Comparison of ENCODE assay signal across 8 mouse cellular contexts in genomic region chr7:74025007-74025406, GRCm38 (mm10). TPM values are rescaled to one million over a fixed set of nuclear protein-coding genes. Genes with fewer than 3 reads are reported as not detected.
DNase-seq lines count a peak whose midpoint lies in the region; ATAC-seq and TF ChIP-seq lines count a peak whose summit lies in the region.
"Had no signal": no experiment of that assay in that cellular context is flagged by ENCODE, and none has a peak within 500 bp of the region (broad histone marks: within the 10 kb centered on the region; RNA-seq: fewer than 3 reads in every experiment).

No protein-coding gene starts in this region.

- peak; percentile 43 to 46 for DNase-seq in B cell, adult 2 months
- peak; percentile 72 for DNase-seq in ES-CJ7 (ENCODE audit: low read depth, low spot score)
- DNase-seq in c-Kit-positive CD71-positive TER-119-positive erythroid progenitor cells, embryonic 14.5 days (ENCODE audit: low spot score): peak; percentile 15
- peak; percentile 70 for DNase-seq in gastrocnemius, postnatal 10 days
- DNase-seq in layer of hippocampus, adult 2 months (ENCODE audit: low spot score in 2 of 2): peak; percentile 26 to 74
- DNase-seq in spleen, postnatal 10 days (ENCODE audit: low spot score in 2 of 2): peak; percentile 9 to 60

- ATAC-seq in megakaryocyte-erythroid progenitor cell, adult 5-6 weeks (replicated peaks; ENCODE audit: low FRiP score, low TSS enrichment, poor library complexity, severe bottlenecking): 0 out of 2 replicates have a peak, but pooled peaks have one; percentile 61

- TF ChIP-seq CTCF in layer of hippocampus, adult 2 months (conservative IDR thresholded peaks at IDR 0.05): peak; percentile 88

- H3K4me3 ChIP-seq in layer of hippocampus, adult 2 months: no peak overlapping the region
- H3K4me3 ChIP-seq: stomach, embryonic 15.5 days had no signal

- H3K27ac ChIP-seq in layer of hippocampus, adult 2 months: no peak overlapping the region
- H3K27ac ChIP-seq: stomach, embryonic 15.5 days had no signal

RNA-seq across cellular contexts. Expression of gene St8sia2, which starts 11.5 kb away (rescaled TPM):
- 1 to 10 TPM; 6.1 to 6.5 TPM for total RNA-seq in gastrocnemius, postnatal 10 days (2021)
- total RNA-seq in layer of hippocampus, adult 2 months (2021): 1 to 10 TPM; 1.3 to 1.8 TPM
- total RNA-seq in megakaryocyte-erythroid progenitor cell, adult 5-6 weeks (2014; fragmentation: Nextera tagmentation): 0.49 TPM in 1 of 2 replicates, not detected in the other
- total RNA-seq in megakaryocyte-erythroid progenitor cell, adult 5-6 weeks (2017): 0.19 TPM in 1 of 2 replicates, not detected in the other

Comparison
In these comparisons a context has a peak if more than half of its experiments do, and no peak if none do; other contexts are left out.
1. DNase-seq: peak in every context shown above with its lines; median percentile 72 in ES-CJ7; 70 in gastrocnemius, postnatal 10 days; 50 in layer of hippocampus, adult 2 months; 44 in B cell, adult 2 months; 34 in spleen, postnatal 10 days; 15 in c-Kit-positive CD71-positive TER-119-positive erythroid progenitor cells, embryonic 14.5 days.